ENCODE assay signal across 8 mouse cellular contexts in genomic region chrX:142390247-142390908, GRCm38 (mm10). TPM values are rescaled to one million over a fixed set of nuclear protein-coding genes. Genes with fewer than 3 reads are reported as not detected.
A peak's percentile ranks its signal among the peaks of the same experiment; 100 is the strongest.
DNase-seq lines count a peak whose midpoint lies in the region; ATAC-seq lines count a peak whose summit lies in the region.

Acsl4 (minus strand) TSS chrX:142390535.

- peak within 1 kb of the TSS; percentile 63 for H3K9ac ChIP-seq in hindbrain, embryonic 11.5 days (ENCODE audit: low read depth, low read length)

- WGBS in hindbrain, embryonic 11.5 days = 11% methylated on average over 50 of the region's 59 CpGs

- peak; percentile 91 for DNase-seq in MN1 (ENCODE audit: low spot score)
- peak; percentile 80 for DNase-seq in cerebellum, adult 9-10 months
- peak; percentile 61 to 86 for DNase-seq in frontal cortex, adult 2 months (ENCODE audit: extremely low spot score in 1 of 2, low spot score in 1 of 2)
- peak; percentile 86 for DNase-seq in hindbrain, embryonic 11.5 days (ENCODE audit: low spot score)
- DNase-seq in layer of hippocampus, postnatal 14 days (ENCODE audit: low spot score in 2 of 2) = peak; percentile 75 to 88
- peak; percentile 88 for DNase-seq in lung, postnatal 14 days
- DNase-seq in retina, adult 2 months (ENCODE audit: low read depth, low spot score) = peak; percentile 59
- peak; percentile 88 to 93 for DNase-seq in thymus, postnatal 36 days

- H3K27ac ChIP-seq in hindbrain, embryonic 11.5 days (ENCODE audit: low read depth, low read length) = peak within 1 kb of the TSS; percentile 85

- peaks cover 5% of the 10 kb centered on the region for H3K27me3 ChIP-seq in hindbrain, embryonic 11.5 days (ENCODE audit: control insufficient read depth, insufficient read depth, low read length)

- ATAC-seq in hindbrain, embryonic 11.5 days (ENCODE audit: low FRiP score) = peak; percentile 98

- peak within 1 kb of the TSS; percentile 41 for H3K4me2 ChIP-seq in hindbrain, embryonic 11.5 days (replicated peaks; ENCODE audit: low read depth, low read length)

- no peaks in the 10 kb centered on the region for H3K4me1 ChIP-seq in hindbrain, embryonic 11.5 days (replicated peaks; ENCODE audit: control insufficient read depth, insufficient read depth, low read length)

- H3K36me3 ChIP-seq in hindbrain, embryonic 11.5 days (ENCODE audit: control insufficient read depth, insufficient read depth, low read length) = no peaks in the 10 kb centered on the region

- no peaks in the 10 kb centered on the region for H3K9me3 ChIP-seq in hindbrain, embryonic 11.5 days (ENCODE audit: control insufficient read depth, low read length)

- peak within 1 kb of the TSS; percentile 59 for H3K4me3 ChIP-seq in hindbrain, embryonic 11.5 days (ENCODE audit: low read depth, low read length)

RNA-seq across cellular contexts. Expression of gene Acsl4, which starts in this region (rescaled TPM):
- polyA plus RNA-seq in frontal cortex, adult 2 months (2012; rRNA removed) = 23.8 and 28.9 TPM in 2 replicates
- 28.0 and 31.6 TPM in 2 replicates for polyA plus RNA-seq in hindbrain, embryonic 11.5 days (2014; fragmentation: Nextera tagmentation; extraction: Ambion mirVana)
- 10 to 100 TPM; 67.5 to 72.3 TPM for total RNA-seq in layer of hippocampus, postnatal 14 days (2021)

Comparison
In these comparisons a context has a peak if more than half of its experiments do, and no peak if none do; other contexts are left out.
1. Peak in every context shown above with its lines: DNase-seq, ATAC-seq, H3K4me3 ChIP-seq and H3K27ac ChIP-seq.